Mouse (Mus musculus) bone marrow, adult 2 months (tissue): ENCODE results near the gene Adsl. TPM values are rescaled to one million over a fixed set of nuclear protein-coding genes. Genes with fewer than 3 reads are reported as not detected.

Source experiments
- H3K27ac ChIP-seq: fragments of 200-500 bp; 2 replicates; pipeline ENCODE4 v1.5.1; 2012; ENCODE audit warnings: low read depth, mild to moderate bottlenecking, control low read depth, inconsistent platforms, low read length; ENCODE audit not compliant: control insufficient read depth, poor library complexity, insufficient read depth
- H3K4me1 ChIP-seq: fragments of 200-500 bp; 2 replicates; pipeline ENCODE4 v1.6.1; 2011; ENCODE audit warnings: low read length; ENCODE audit not compliant: control insufficient read depth, insufficient read depth
- H3K4me3 ChIP-seq: fragments of 200-500 bp; replicated peaks from 2 replicates; pipeline ENCODE3; 2011; ENCODE audit warnings: mild to moderate bottlenecking, low read depth, low read length, control low read depth; ENCODE audit not compliant: control insufficient read depth
- CTCF ChIP-seq: fragments of 200-500 bp; IDR thresholded peaks from 2 replicates; pipeline ENCODE4 v1.5.1; 2011; ENCODE audit warnings: low read length, control low read depth; ENCODE audit not compliant: control insufficient read depth, insufficient read depth
- POLR2A ChIP-seq: fragments of 200-500 bp; IDR thresholded peaks from 2 replicates; pipeline ENCODE4 v1.6.1; 2011; ENCODE audit warnings: low read depth, mild to moderate bottlenecking, control low read depth, low read length, borderline replicate concordance; ENCODE audit not compliant: control insufficient read depth
- WGBS: fragments of 180-500 bp; shearing (Covaris S2); methylation state at CpG from one replicate; pipeline ENCODE4 v1.1.7; 2018; 5-methylcytosine and 5-hydroxymethylcytosine counted together
- polyA plus RNA-seq: library from polyadenylated mRNA; stranded (reverse); fragments of >200 nt; gene quantifications from 2 replicates; pipeline ENCODE4 v1.2.4, GENCODE M21; 2011; ENCODE audit warnings: low replicate concordance; ENCODE audit not compliant: missing spikeins, insufficient read depth, insufficient read length

The Adsl gene
- polyA plus RNA-seq, 1 experiment = 11.1 TPM

- Histone ChIP-seq H3K4me1 (no peaks in the 10 kb centered on the region; the same call in 1 of the 2 replicates), H3K27ac (no peak overlapping the region; the same call in 1 of the 2 replicates), H3K4me3 (no peak overlapping the region)
- WGBS = 89% methylated on average over 9 of the region's 9 CpGs
- TF ChIP-seq CTCF = no peak
- TF ChIP-seq POLR2A = no peak
Observed at GRCm38 (mm10) chr15:80931345-80931960, 16.8 kb upstream of the Adsl start.

DNA sequence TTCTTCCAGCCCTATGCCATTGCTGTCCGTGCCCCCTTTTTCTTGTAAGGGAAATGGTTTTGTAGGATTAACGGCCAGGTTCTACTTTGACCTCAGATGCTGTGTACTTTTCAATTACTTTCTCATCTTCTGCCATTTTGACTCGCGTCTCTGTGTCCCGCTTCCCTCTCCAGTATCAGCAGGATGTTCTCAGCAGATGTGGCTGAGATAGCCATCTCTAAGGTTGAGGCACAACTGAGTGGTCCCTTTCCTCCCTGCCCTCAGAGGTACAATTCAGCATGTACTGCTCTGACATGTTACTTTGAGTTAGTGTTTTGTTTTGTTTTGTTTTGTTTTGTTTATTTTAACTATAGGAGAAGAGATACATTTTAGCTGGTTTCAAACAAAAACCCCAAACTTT is 13.4 kb upstream of the Adsl start:
- no peak for TF ChIP-seq CTCF
- no peak for TF ChIP-seq POLR2A
- H3K27ac ChIP-seq = no peak overlapping the region

DNA sequence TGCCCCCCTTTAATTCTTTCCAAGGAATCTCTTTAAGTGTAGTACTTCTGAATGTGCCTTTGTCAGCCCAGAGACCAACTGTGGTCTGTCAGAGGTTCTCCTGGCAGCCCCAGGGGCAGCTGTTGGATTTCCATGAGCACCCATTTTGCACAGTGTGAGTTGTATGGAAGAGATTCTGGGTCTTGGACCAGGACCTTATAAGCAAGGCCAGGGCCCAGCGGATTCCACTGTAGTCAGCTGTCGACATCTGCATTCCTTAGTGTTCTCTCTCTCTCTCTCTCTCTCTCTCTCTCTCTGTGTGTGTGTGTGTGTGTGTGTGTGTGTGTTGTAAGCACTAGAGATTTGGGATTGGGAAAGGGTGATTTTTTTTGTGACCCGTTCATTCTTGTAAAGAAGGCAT is 11.6 kb upstream of the Adsl start:
- no peak overlapping the region for H3K4me3 ChIP-seq
- no peak overlapping the region for H3K27ac ChIP-seq
- no peak for TF ChIP-seq CTCF
- TF ChIP-seq POLR2A = no peak
- no peaks in the 10 kb centered on the region; the same call in 1 of the 2 replicates for H3K4me1 ChIP-seq
- 87% methylated on average over 3 of the region's 3 CpGs for WGBS

More for the DNA sequence above, 13.4 kb upstream of the Adsl start:
- no peak overlapping the region for H3K4me3 ChIP-seq
- H3K4me1 ChIP-seq = no peaks in the 10 kb centered on the region; the same call in 1 of the 2 replicates
- WGBS = 65% methylated on average over 5 of the region's 5 CpGs

- Histone ChIP-seq H3K4me1 (no peaks in the 10 kb centered on the region; the same call in 1 of the 2 replicates), H3K4me3 (no peak overlapping the region), H3K27ac (no peak overlapping the region)
- WGBS = 50% methylated on average over 4 of the region's 4 CpGs
- TF ChIP-seq POLR2A (no peak), CTCF (no peak)
Observed at GRCm38 (mm10) chr15:80938615-80939014, 9.7 kb upstream of the Adsl start.

- Histone ChIP-seq H3K4me1 (no peaks in the 10 kb centered on the region; the same call in 1 of the 2 replicates), H3K4me3 (no peak overlapping the region), H3K27ac (no peak overlapping the region)
- 78% methylated on average over 5 of the region's 5 CpGs for WGBS
- TF ChIP-seq POLR2A (no peak), CTCF (no peak)
Observed at GRCm38 (mm10) chr15:80939401-80939800, 8.9 kb upstream of the Adsl start.

GRCm38 (mm10) chr15:80941468-80942040 is 6.7 kb upstream of the Adsl start:
- H3K4me1 ChIP-seq = no peaks in the 10 kb centered on the region
- no peak overlapping the region for H3K4me3 ChIP-seq
- WGBS = 89% methylated on average over 6 of the region's 6 CpGs
- no peak overlapping the region for H3K27ac ChIP-seq
- no peak for TF ChIP-seq POLR2A
- no peak for TF ChIP-seq CTCF

DNA sequence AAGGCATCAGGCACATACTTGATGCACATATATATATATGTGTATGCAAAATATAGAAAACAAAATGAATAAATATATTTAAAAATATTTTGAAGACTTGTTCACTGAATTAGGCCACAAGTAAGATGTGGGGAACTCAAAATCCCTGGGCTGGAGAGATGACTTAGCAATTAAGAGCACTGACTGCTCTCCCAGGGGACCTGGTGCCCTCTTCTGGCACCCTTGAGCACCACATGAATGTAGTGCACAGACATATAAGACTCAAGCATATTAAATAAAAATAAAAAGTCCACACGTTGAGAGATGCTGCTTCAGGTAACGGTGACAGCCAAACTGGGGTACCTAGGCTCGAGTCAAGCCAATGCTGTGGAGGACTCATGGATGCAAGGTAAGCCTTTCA is 2.4 kb upstream of the Adsl start:
- 16% methylated on average over 3 of the region's 3 CpGs for WGBS
- no peak for TF ChIP-seq POLR2A
- TF ChIP-seq CTCF = peak; percentile 72
- H3K27ac ChIP-seq = no peak overlapping the region
- no peak overlapping the region for H3K4me3 ChIP-seq
- H3K4me1 ChIP-seq = peaks cover 5% of the 10 kb centered on the region; the same call in 1 of the 2 replicates

DNA sequence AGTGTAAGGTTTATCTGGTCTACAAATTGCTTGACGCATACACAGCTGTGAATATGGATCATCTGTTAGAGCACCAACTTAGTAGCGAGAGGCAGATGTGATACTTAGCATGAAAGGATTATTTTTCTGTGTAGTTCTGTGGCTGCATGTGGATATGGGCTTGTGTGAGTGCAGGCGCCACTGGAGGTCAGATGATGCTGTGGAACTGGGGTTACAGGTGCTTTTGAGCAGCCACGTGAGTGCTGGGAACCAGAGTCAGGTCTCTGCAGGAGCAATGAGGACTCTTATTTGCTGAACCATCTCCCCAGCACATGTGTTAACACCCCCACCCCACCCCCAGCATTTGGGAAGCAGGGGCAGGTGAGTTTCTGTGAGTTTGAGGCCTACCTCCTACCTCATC is 1.1 kb downstream of the Adsl start:
- H3K27ac ChIP-seq = no peak overlapping the region

More for the DNA sequence above, 1.1 kb downstream of the Adsl start:
- WGBS = 32% methylated on average over 4 of the region's 4 CpGs
- Histone ChIP-seq H3K4me3 (peak overlapping the region; percentile 92), H3K4me1 (peaks cover 5% of the 10 kb centered on the region; the same call in 1 of the 2 replicates)
- TF ChIP-seq POLR2A (no peak), CTCF (no peak)
